Mouse (Mus musculus): Measurements from ENCODE around the gene Rab19. TPM values are rescaled to one million over a fixed set of nuclear protein-coding genes. Genes with fewer than 3 reads are reported as not detected.

The Rab19 gene
- polyA plus RNA-seq, 1 experiment from 2014 or later = 5.1 TPM

DNA sequence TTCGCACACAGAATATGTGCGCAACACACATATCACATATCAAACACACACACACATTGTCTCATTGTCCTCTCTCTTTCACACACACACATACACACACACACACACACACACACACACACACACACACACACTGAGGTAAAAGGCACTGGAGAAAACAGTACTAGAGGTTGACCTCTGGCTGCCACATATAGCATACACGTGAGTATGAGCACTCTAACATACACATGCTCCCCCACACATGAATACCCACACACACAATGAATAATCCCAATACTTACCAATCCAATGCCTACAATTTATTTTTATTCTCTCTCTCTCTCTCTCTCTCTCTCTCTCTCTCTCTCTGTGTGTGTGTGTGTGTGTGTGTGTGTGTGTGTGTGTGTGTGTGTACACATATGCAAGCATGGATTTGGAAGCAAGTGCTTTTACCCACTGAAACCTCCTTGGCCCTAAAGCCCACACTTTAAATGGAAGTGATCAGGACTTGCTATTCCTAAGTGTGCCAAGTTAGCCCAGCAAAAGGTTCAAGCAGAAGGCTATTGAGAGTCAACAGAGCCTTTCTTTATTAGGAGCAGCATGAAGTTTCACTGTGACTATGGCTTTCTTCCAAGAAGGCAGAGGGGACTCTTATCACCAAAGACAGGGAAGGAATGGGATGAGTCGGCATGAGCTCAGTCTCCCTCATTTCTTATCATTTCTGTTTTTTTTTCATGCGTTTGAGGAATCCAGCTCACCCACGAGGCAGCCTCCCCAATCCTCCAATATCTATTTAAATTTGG is 48.2 kb downstream of the Rab19 start:
- ATAC-seq (ENCODE audit: low FRiP score, low TSS enrichment) (no peak), DNase-seq (ENCODE audit: low spot score) (no peak)
- no peak overlapping the region for H3K9ac ChIP-seq (ENCODE audit: low read length)
- no peaks in the 10 kb centered on the region for H3K27me3 ChIP-seq (ENCODE audit: control insufficient read depth, insufficient read depth, low read length)
- WGBS = 72% methylated on average over 6 of the region's 6 CpGs
- TF ChIP-seq EP300 (optimal IDR thresholded peaks at IDR 0.05) (no peak), CTCF (IDR thresholded peaks at IDR 0.05; ENCODE audit: low read depth) (no peak)
- no peak overlapping the region for H3K27ac ChIP-seq (replicated peaks)
- H3K4me1 ChIP-seq (replicated peaks; ENCODE audit: control insufficient read depth, insufficient read depth) = no peaks in the 10 kb centered on the region
- H3K36me3 ChIP-seq (ENCODE audit: control insufficient read depth, insufficient read depth, low read length) = no peaks in the 10 kb centered on the region
- H3K4me2 ChIP-seq (replicated peaks; ENCODE audit: low read depth) = no peak overlapping the region
- H3K9me3 ChIP-seq (ENCODE audit: control insufficient read depth, low read length) = no peaks in the 10 kb centered on the region
- no peak overlapping the region for H3K4me3 ChIP-seq (ENCODE audit: low read depth, low read length)

DNA sequence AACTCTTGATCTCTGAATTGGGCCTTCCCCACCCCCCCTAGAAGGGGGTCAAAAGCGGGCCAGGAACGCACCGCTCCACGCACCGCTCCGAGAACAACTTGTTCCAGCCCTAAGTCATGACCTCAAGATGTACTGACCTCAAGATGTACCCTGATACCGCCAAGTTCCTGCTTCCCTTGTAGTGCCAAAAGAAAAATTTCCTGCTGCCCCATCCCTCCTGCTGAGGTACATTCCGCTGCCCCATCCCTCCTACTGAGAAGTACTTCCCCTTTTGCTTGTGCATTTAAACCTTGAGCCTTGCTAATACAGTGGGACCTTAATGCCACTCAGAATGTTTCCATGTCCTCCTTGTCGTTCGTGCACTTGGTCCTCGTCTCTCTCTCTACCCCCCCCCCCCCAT is 49.7 kb downstream of the Rab19 start:
- H3K4me3 ChIP-seq (ENCODE audit: low read depth, low read length) = no peak overlapping the region
- H3K27me3 ChIP-seq (ENCODE audit: control insufficient read depth, insufficient read depth, low read length) = no peaks in the 10 kb centered on the region
- H3K4me2 ChIP-seq (replicated peaks; ENCODE audit: low read depth) = no peak overlapping the region
- no peaks in the 10 kb centered on the region for H3K36me3 ChIP-seq (ENCODE audit: control insufficient read depth, insufficient read depth, low read length)
- no peak overlapping the region for H3K9ac ChIP-seq (ENCODE audit: low read length)
- H3K27ac ChIP-seq (replicated peaks) = no peak overlapping the region
- no peaks in the 10 kb centered on the region for H3K4me1 ChIP-seq (replicated peaks; ENCODE audit: control insufficient read depth, insufficient read depth)
- H3K9me3 ChIP-seq (ENCODE audit: control insufficient read depth, low read length) = no peaks in the 10 kb centered on the region
- TF ChIP-seq EP300 (optimal IDR thresholded peaks at IDR 0.05) (no peak), CTCF (IDR thresholded peaks at IDR 0.05; ENCODE audit: low read depth) (no peak)
- DNase-seq (ENCODE audit: low spot score) (no peak), ATAC-seq (ENCODE audit: low FRiP score, low TSS enrichment) (no peak)
- 71% methylated on average over 11 of the region's 11 CpGs for WGBS

DNA sequence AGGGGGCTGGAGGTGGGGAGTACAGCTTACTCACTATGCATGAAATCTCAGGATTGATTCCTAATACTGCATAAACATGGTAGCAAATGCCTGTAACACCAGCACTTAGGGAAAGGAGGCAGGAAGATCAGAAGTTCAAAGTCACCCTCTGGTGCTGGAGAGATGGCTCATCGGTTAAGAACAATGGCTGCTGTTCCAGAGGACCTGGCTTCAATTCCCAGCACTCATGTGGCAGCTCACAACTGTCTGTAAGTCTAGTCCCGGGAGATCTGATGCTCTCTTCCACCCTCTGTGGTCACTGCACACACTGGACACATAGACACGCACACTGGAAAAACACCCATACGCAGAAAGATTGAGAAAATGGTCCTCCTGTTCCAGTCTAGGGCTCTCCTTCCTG is 52.2 kb downstream of the Rab19 start:
- H3K36me3 ChIP-seq (ENCODE audit: control insufficient read depth, insufficient read depth, low read length) = no peaks in the 10 kb centered on the region
- ATAC-seq (ENCODE audit: low FRiP score, low TSS enrichment) (no peak), DNase-seq (ENCODE audit: low spot score) (no peak)
- no peaks in the 10 kb centered on the region for H3K4me1 ChIP-seq (replicated peaks; ENCODE audit: control insufficient read depth, insufficient read depth)
- no peak overlapping the region for H3K4me3 ChIP-seq (ENCODE audit: low read depth, low read length)
- TF ChIP-seq EP300 (optimal IDR thresholded peaks at IDR 0.05) = no peak
- no peak for TF ChIP-seq CTCF (IDR thresholded peaks at IDR 0.05; ENCODE audit: low read depth)
- no peaks in the 10 kb centered on the region for H3K9me3 ChIP-seq (ENCODE audit: control insufficient read depth, low read length)
- H3K27me3 ChIP-seq (ENCODE audit: control insufficient read depth, insufficient read depth, low read length) = no peaks in the 10 kb centered on the region
- WGBS = 84% methylated on average over 4 of the region's 4 CpGs
- no peak overlapping the region for H3K4me2 ChIP-seq (replicated peaks; ENCODE audit: low read depth)
- no peak overlapping the region for H3K9ac ChIP-seq (ENCODE audit: low read length)
- H3K27ac ChIP-seq (replicated peaks) = no peak overlapping the region

DNA sequence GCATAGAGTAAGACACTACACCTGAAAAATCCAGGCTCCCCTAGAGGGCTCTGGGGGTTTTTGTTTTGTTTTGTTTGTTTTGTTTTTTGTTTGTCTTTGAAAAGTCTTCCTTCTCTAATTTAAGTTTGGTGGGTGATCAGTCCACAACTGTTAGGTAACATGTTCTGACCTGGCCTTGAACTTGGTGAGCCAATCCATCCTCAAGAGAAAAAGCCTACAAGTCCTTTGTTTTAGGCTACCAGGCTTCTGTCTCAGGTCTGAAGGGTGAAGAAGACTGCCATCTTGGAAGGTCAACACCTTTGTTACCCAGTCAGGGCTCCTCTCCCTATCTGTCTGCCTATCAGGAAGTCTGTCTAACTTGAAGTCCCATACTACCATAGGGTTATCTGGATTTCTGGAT is 52.7 kb downstream of the Rab19 start:
- Histone ChIP-seq H3K4me2 (replicated peaks; ENCODE audit: low read depth) (no peak overlapping the region), H3K27me3 (ENCODE audit: control insufficient read depth, insufficient read depth, low read length) (no peaks in the 10 kb centered on the region), H3K9me3 (ENCODE audit: control insufficient read depth, low read length) (no peaks in the 10 kb centered on the region), H3K9ac (ENCODE audit: low read length) (no peak overlapping the region), H3K27ac (replicated peaks) (no peak overlapping the region), H3K4me3 (ENCODE audit: low read depth, low read length) (no peak overlapping the region), H3K36me3 (ENCODE audit: control insufficient read depth, insufficient read depth, low read length) (no peaks in the 10 kb centered on the region), H3K4me1 (replicated peaks; ENCODE audit: control insufficient read depth, insufficient read depth) (no peaks in the 10 kb centered on the region)
- TF ChIP-seq EP300 (optimal IDR thresholded peaks at IDR 0.05) (no peak), CTCF (IDR thresholded peaks at IDR 0.05; ENCODE audit: low read depth) (no peak)
- DNase-seq (ENCODE audit: low spot score) = no peak
- ATAC-seq (ENCODE audit: low FRiP score, low TSS enrichment) = no peak

DNA sequence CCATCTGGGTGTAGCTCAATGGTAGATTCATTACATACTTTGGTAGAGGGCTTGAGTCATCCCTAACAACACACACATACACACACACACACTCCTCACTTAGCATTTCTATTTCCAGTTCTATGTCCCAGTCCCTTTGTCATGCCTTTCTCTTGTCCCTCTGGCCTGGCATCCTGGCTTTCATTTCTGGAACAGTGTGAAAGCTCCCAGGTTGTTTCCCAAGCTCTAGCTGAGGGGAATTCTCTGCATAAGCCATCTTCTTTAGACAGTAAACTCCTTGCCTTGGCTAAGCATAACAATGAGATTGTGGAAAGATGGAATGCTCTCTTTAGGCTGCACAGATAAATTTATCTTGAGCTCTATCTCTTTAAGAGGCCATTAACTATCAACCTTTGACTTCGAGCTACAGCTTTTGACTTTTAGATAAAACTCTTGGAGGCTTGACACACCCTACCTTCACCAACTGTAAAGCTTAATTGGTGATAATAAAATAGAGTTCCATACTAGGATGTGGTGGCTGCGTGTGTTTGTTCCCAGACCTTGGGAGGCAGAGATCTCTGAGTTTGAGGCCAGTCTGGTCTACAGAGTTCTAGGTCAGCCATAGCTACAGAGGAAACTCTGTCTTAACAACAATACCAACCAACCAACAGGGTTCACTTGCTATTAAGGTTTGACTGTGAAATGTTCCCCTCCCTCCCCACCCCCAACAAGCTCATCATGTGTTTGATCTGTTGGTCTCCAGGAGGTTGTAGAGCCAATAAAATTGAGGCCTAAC is 53.3 kb downstream of the Rab19 start:
- ATAC-seq (ENCODE audit: low FRiP score, low TSS enrichment) = no peak
- WGBS = 66% methylated on average over 2 of the region's 2 CpGs

More for the DNA sequence above, 53.3 kb downstream of the Rab19 start:
- TF ChIP-seq CTCF (IDR thresholded peaks at IDR 0.05; ENCODE audit: low read depth) (no peak), EP300 (optimal IDR thresholded peaks at IDR 0.05) (no peak)
- Histone ChIP-seq H3K9ac (ENCODE audit: low read length) (no peak overlapping the region), H3K27me3 (ENCODE audit: control insufficient read depth, insufficient read depth, low read length) (no peaks in the 10 kb centered on the region), H3K27ac (replicated peaks) (no peak overlapping the region), H3K4me1 (replicated peaks; ENCODE audit: control insufficient read depth, insufficient read depth) (no peaks in the 10 kb centered on the region), H3K4me2 (replicated peaks; ENCODE audit: low read depth) (no peak overlapping the region), H3K4me3 (ENCODE audit: low read depth, low read length) (no peak overlapping the region), H3K9me3 (ENCODE audit: control insufficient read depth, low read length) (no peaks in the 10 kb centered on the region), H3K36me3 (ENCODE audit: control insufficient read depth, insufficient read depth, low read length) (no peaks in the 10 kb centered on the region)
- no peak for DNase-seq (ENCODE audit: low spot score)

All from stomach, postnatal 0 days (tissue).